Mouse (Mus musculus) ES-E14 (cell line): ENCODE results near the gene Ccnb1.

ENCODE experiments used
- CHD2 ChIP-seq: IDR thresholded peaks from 2 replicates; pipeline ENCODE4 v1.6.1; 2014; ENCODE audit warnings: mild to moderate bottlenecking, low read depth, low read length, inconsistent platforms
- MAFK ChIP-seq: IDR thresholded peaks from 2 replicates; pipeline ENCODE4 v1.6.1; 2014; ENCODE audit warnings: mild to moderate bottlenecking, low read depth, low read length, inconsistent platforms; ENCODE audit not compliant: insufficient read depth

GRCm38 (mm10) chr13:100744036-100744744 is 42.2 kb downstream of the Ccnb1 start, which contains the start of gene Mrps36:
- TF ChIP-seq MAFK (peak; percentile 2; the same call in 1 of the 2 replicates), CHD2 (no peak)
